Comparison of ENCODE assay signal across 9 mouse cellular contexts in genomic region chr6:141041781-141042625, GRCm38 (mm10).
DNase-seq lines count a peak whose midpoint lies in the region; ATAC-seq lines count a peak whose summit lies in the region.
"Had no signal": no experiment of that assay in that cellular context is flagged by ENCODE, and none has a peak within 500 bp of the region (broad histone marks: within the 10 kb centered on the region; RNA-seq: fewer than 3 reads in every experiment).

No protein-coding gene starts in this region.

- H3K9ac ChIP-seq in lung, embryonic 16.5 days (ENCODE audit: low read length), result no peak overlapping the region
- H3K9ac ChIP-seq: embryonic facial prominence, embryonic 13.5 days had no signal

- H3K27ac ChIP-seq in lung, embryonic 16.5 days (ENCODE audit: low read length), result peak overlapping the region; percentile 88
- H3K27ac ChIP-seq: embryonic facial prominence, embryonic 13.5 days had no signal

- H3K4me1 ChIP-seq in lung, embryonic 16.5 days (replicated peaks; ENCODE audit: control insufficient read depth, insufficient read depth, low read length), result no peaks in the 10 kb centered on the region; the same call in 1 of the 2 replicates

- H3K4me2 ChIP-seq in lung, embryonic 16.5 days (ENCODE audit: low read depth, low read length), result peak overlapping the region; percentile 22; the same call in 1 of the 2 replicates
- H3K4me2 ChIP-seq: embryonic facial prominence, embryonic 13.5 days had no signal

- DNase-seq in adrenal gland, postnatal 14 days, result peak; percentile 16
- no peak for DNase-seq in adrenal gland, postnatal 25 days
- DNase-seq in MN1 (ENCODE audit: low spot score), result peak; percentile 53
- peak; percentile 71 to 78 for DNase-seq in heart, postnatal 10 days
- no peak for DNase-seq in right cerebral cortex, adult 18-20 months

- intact Hi-C loops in heart, postnatal 10 days (cut with DNase I), result no loop called here

- no peaks in the 10 kb centered on the region for H3K9me3 ChIP-seq in lung, embryonic 16.5 days (ENCODE audit: control insufficient read depth, low read length)
- H3K9me3 ChIP-seq: embryonic facial prominence, embryonic 13.5 days had no signal

- 34% methylated on average over 16 of the region's 16 CpGs for WGBS in lung, embryonic 16.5 days

- H3K4me3 ChIP-seq in lung, embryonic 16.5 days (ENCODE audit: low read length), result no peak overlapping the region
- H3K4me3 ChIP-seq: embryonic facial prominence, embryonic 13.5 days had no signal

- no peaks in the 10 kb centered on the region for H3K27me3 ChIP-seq in lung, embryonic 16.5 days (ENCODE audit: control insufficient read depth, insufficient read depth, low read depth, low read length)
- H3K27me3 ChIP-seq: embryonic facial prominence, embryonic 13.5 days had no signal

- ATAC-seq in lung, embryonic 16.5 days (ENCODE audit: low read depth), result peak; percentile 94
- ATAC-seq in CD4-positive, CD25-positive, alpha-beta regulatory T cell, adult 4 months, result no peak
- ATAC-seq in granulocyte monocyte progenitor cell, adult 5-6 weeks (replicated peaks; ENCODE audit: poor library complexity, severe bottlenecking), result no peak

- no peaks in the 10 kb centered on the region for H3K36me3 ChIP-seq in lung, embryonic 16.5 days (ENCODE audit: control insufficient read depth, insufficient read depth, low read length)
- H3K36me3 ChIP-seq: embryonic facial prominence, embryonic 13.5 days had no signal

Comparison
In these comparisons a context has a peak if more than half of its experiments do, and no peak if none do; other contexts are left out.
1. DNase-seq: peak in adrenal gland, postnatal 14 days (single experiment), MN1 (single experiment) and heart, postnatal 10 days (2 of 2); none in adrenal gland, postnatal 25 days (single experiment) and right cerebral cortex, adult 18-20 months (single experiment).